Mouse (Mus musculus): ENCODE measurements at regions not wholly inside any gene's neighbourhood (a gene's known extent, or its start where the extent isn't known, plus 50 kb on each side); places are given as distances from the start of the nearest gene placed in this dataset.

DNA sequence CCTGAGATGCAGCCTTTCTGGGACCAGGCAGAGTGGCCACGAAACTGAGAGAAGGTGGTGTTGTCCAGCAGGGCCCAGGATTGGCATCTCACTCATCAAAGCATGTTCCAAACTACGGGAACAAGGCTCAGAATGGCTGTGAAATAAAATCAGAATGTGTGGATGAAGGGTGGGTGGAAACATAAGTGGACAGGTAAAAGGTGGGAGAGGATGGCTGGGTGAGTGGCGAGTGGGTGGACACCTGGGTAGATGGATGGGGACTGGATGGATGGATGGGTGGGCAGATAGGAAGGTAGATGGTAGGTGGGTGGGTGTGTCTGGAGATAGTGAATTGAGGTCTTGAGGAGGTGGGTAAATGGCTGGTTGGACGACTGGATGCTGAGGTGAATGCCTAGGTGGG is 93.6 kb downstream of the Cstad start:
- TF ChIP-seq CTCF (IDR thresholded peaks at IDR 0.05; ENCODE audit: low read depth) (no peak), EP300 (IDR thresholded peaks at IDR 0.05; ENCODE audit: low read depth) (no peak)
